Mouse (Mus musculus) embryo, embryonic 11.5 days (tissue): Measurements from ENCODE around the gene Rusc1.
A peak's percentile ranks its signal among the peaks of the same experiment; 100 is the strongest.
"Not testable (repeated sequence)": the region's sequence is repeated elsewhere in the genome, so short reads cannot be mapped to it uniquely, and the experiment has no call there.

Experiments used
- DNase-seq: peaks from one replicate; pipeline ENCODE4 v3.0.0-alpha.2; 2012; ENCODE audit warnings: low read depth, low spot score

Rusc1 gene

GRCm38 (mm10) chr3:89092509-89093090 is 511 bp downstream of the Rusc1 start:
- DNase-seq = no peak

DNA sequence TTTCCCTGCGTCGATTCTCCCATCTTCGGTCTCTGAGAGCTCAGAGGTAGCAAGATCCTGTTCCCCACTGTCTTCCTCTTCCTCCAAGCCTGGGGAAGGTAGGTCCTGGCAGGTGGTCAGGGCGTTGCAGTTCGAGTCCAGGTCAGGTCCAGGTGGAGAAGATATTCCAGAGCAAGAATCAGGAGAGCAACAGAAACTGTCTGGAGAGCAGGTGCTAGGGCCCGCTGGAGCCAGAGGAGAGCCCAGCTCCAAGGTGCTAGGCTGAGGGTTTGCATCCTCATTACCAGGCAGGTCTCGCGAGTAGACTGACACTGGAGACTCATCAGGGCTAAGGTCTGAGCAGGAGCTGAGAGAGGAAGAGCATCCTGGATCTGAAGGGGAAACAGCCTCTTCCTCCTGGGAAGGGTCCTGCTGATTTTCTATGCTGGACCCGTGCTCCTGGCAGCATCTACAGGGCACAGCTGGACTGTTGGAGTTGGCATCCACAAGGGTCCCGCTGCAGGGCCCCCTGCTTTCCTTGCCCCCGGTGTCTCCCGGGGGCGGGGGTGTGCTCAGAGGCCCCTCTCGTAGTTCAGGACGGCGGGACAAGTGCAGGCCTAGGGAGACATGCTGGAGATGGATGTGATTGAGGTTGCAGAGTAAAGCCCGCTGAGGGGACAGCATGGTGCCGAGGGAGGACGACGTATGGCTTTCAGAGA is 1.2 kb downstream of the Rusc1 start:
- no peak for DNase-seq

GRCm38 (mm10) chr3:89090694-89091655 is 2.1 kb downstream of the Rusc1 start:
- peak; percentile 65 for DNase-seq

DNA sequence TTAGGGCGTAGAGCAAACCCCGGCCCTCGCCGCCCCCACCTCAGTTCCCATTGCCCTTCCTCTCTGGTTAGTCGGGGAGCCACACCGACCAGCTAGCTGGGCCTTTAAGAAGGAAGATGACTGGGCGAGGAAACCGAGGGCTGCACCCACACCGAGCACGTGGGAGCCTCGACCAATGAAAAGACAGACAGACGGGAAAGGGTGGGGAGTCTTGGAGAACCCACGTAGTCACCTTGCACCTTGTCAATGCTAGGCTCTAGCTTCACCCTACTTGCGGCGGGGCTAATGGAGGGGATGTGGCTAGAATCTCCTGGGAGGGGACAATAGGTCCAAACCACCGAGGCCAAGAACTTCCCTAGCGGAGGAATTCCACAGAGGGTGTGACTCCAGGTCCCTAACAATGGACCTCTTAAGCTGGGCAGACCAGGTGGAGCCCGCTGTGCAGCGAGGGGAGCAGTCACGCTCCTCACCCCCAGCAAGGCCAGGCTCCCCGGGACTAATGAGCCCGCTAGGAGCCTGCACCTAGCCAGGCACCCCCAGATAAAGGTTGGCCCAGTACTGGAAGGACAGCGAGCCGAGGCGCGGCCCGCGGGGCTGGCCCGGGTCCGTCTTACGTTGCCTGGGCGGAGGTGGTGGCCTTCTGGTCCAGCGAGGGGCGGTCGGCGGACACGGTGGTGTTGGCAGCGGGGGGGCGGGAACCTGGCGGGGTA is 3.1 kb downstream of the Rusc1 start:
- DNase-seq = peak; percentile 75

DNA sequence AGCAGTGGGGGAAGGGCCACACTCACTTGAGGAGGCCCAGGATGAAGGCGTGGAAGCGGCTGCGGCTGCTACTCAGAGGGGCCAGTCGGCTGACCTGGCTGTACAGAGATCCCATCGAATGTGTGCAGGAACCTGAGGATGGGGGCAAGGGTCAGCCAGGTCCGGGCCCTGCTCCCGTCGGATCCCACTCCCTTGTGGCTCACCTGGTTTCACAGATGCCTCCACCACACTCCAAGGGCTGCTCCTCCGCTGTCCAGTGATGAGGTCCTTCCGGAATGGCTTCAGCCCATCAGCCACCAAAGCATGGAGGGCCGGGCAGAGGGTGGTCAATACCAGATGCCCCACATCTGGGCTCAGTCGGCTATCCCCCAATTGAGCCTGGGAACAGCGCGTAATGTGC is 4.1 kb downstream of the Rusc1 start:
- DNase-seq = no peak

- DNase-seq = peak; percentile 71
Measured at GRCm38 (mm10) chr3:89087338-89088110, 5.6 kb downstream of the Rusc1 start.

- DNase-seq = no peak
Measured at GRCm38 (mm10) chr3:89084654-89085190, 8.4 kb downstream of the Rusc1 start.

DNA sequence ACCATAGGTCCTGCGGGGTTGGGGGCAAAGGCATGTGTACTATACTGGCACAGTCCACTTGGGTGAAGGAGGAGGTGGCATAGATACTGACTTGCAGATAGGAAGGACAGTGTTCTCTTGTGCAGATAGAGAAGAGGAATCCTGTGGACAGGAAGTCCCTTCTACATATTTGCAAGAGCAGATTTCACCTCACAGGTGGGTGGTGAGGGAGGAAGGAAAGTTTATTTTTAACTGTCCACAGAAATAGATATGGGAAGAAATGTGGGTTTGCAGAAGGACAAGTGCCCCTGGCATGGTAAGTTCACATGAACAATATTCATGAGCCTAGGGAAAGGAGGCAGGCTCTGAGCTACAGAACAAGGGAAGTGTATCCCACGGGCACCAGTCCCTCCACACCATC is 9.0 kb downstream of the Rusc1 start:
- DNase-seq = no peak

GRCm38 (mm10) chr3:89082287-89082686 is 10.8 kb downstream of the Rusc1 start:
- not testable (repeated sequence) for DNase-seq

DNA sequence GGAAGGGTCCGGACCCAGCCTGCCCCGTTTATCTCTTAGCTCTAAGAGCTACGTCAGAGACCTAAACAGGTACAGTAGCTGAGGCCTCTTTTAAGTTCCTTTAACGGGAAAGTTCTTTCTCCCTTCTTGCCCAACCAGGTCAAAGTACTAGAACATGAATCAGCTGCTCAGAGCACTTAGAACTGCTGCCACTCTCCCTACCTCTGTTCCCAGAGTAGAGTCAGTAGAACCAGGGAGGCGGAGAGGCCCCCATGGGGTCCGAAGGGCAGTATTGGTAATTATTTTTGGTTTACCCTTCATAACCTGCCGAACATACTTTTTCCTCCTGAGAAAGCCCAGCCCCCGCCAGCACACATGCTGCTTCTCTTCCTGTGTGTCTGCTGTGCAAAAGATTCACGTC is 15.7 kb downstream of the Rusc1 start:
- DNase-seq = no peak

DNA sequence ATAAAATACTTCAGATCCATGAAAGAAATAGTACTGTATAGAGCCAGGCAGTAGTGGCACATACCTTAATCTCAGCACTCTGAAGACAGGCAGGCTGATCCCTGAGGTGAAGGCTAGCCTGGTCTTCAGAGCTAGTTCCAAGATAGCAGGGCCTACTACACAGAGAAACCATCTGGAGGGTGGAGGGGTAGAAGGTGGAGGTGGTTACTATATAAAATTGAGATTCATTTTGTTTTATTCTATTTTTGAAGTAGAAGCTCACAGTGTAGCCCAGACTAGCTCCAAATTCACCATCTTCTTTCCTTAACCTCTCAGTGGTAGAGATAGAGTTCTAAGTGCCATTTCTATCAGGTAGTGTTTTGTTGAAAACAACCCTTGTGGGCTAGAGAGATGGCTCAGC is 25.8 kb downstream of the Rusc1 start:
- DNase-seq = no peak

GRCm38 (mm10) chr3:89061696-89062095 is 31.4 kb downstream of the Rusc1 start:
- DNase-seq = no peak

GRCm38 (mm10) chr3:89058783-89059182 is 34.3 kb downstream of the Rusc1 start:
- peak; percentile 9 for DNase-seq

- DNase-seq = no peak
Measured at GRCm38 (mm10) chr3:89058361-89058760, 34.8 kb downstream of the Rusc1 start.

DNA sequence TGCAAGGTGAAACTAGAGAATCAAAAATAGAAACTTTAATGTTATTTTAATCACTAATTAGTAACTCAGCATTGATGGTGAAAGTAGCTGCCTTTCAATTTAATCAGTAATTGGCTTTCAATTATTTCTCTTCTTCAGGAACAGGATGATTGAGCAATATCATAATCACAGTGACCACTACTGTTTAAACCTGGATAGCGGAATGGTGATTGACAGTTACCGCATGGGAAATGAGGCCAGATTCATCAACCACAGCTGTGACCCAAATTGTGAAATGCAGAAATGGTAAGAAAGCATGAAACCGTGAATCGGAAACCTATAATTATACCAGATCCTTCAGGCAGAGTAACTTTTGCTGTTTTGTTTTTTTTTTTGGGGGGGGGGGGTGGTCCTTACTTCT is 49.8 kb downstream of the Rusc1 start:
- no peak for DNase-seq
